Mouse (Mus musculus): ENCODE measurements around the gene Xylb.
A peak's percentile ranks its signal among the peaks of the same experiment; 100 is the strongest.

The Xylb gene

GRCm38 (mm10) chr9:119357331-119358057 is at the start of gene Xylb:
TSS of gene Xylb (plus strand) at chr9:119357381.
- peak; percentile 86 to 93 for DNase-seq (ENCODE audit: low spot score in 2 of 2)

- DNase-seq (ENCODE audit: low spot score in 2 of 2): no peak
These were observed 48.1 kb upstream of the Xylb start for GRCm38 (mm10) chr9:119309067-119309466.

GRCm38 (mm10) chr9:119313096-119313495 is 44.1 kb upstream of the Xylb start:
- no peak for DNase-seq (ENCODE audit: low spot score in 2 of 2)

GRCm38 (mm10) chr9:119318891-119319290 is 38.3 kb upstream of the Xylb start:
- no peak for DNase-seq (ENCODE audit: low spot score in 2 of 2)

- no peak for DNase-seq (ENCODE audit: low spot score in 2 of 2)
These were observed 36.7 kb upstream of the Xylb start for GRCm38 (mm10) chr9:119320446-119320845.

GRCm38 (mm10) chr9:119320946-119321345 is 36.2 kb upstream of the Xylb start:
- DNase-seq (ENCODE audit: low spot score in 2 of 2): no peak

GRCm38 (mm10) chr9:119321392-119322229 is 35.6 kb upstream of the Xylb start:
- peak in 1 of 2 experiments; percentile 26 for DNase-seq (ENCODE audit: low spot score in 2 of 2)

GRCm38 (mm10) chr9:119322289-119323259 is 34.6 kb upstream of the Xylb start, which contains the start of gene Oxsr1:
TSS of gene Oxsr1 (minus strand) at chr9:119322427.
- DNase-seq (ENCODE audit: low spot score in 2 of 2): peak; percentile 100

GRCm38 (mm10) chr9:119323260-119323645 is 33.9 kb upstream of the Xylb start:
- DNase-seq (ENCODE audit: low spot score in 2 of 2): no peak

- DNase-seq (ENCODE audit: low spot score in 2 of 2): no peak
These were observed 33.1 kb upstream of the Xylb start for GRCm38 (mm10) chr9:119324130-119324529.

- no peak for DNase-seq (ENCODE audit: low spot score in 2 of 2)
These were observed 28.7 kb upstream of the Xylb start for GRCm38 (mm10) chr9:119328488-119328887.

GRCm38 (mm10) chr9:119330186-119330963 is 26.8 kb upstream of the Xylb start:
- peak in 1 of 2 experiments; percentile 51 for DNase-seq (ENCODE audit: low spot score in 2 of 2)

GRCm38 (mm10) chr9:119334324-119334723 is 22.9 kb upstream of the Xylb start:
- DNase-seq (ENCODE audit: low spot score in 2 of 2): peak in 1 of 2 experiments; percentile 47

- no peak for DNase-seq (ENCODE audit: low spot score in 2 of 2)
These were observed 22.3 kb upstream of the Xylb start for GRCm38 (mm10) chr9:119334834-119335233.

GRCm38 (mm10) chr9:119335571-119335970 is 21.6 kb upstream of the Xylb start:
- no peak for DNase-seq (ENCODE audit: low spot score in 2 of 2)

- no peak for DNase-seq (ENCODE audit: low spot score in 2 of 2)
These were observed 19.3 kb upstream of the Xylb start for GRCm38 (mm10) chr9:119337842-119338241.

GRCm38 (mm10) chr9:119338350-119338749 is 18.8 kb upstream of the Xylb start:
- no peak for DNase-seq (ENCODE audit: low spot score in 2 of 2)

- no peak for DNase-seq (ENCODE audit: low spot score in 2 of 2)
These were observed 18.1 kb upstream of the Xylb start for GRCm38 (mm10) chr9:119339106-119339505.

- peak; percentile 73 to 78 for DNase-seq (ENCODE audit: low spot score in 2 of 2)
These were observed 17.5 kb upstream of the Xylb start, which contains the start of gene Acaa1a for GRCm38 (mm10) chr9:119339558-119340211. TSS of gene Acaa1a (plus strand) at chr9:119339676.

GRCm38 (mm10) chr9:119340212-119340580 is 17.0 kb upstream of the Xylb start:
- DNase-seq (ENCODE audit: low spot score in 2 of 2): no peak
